Mouse (Mus musculus) ES-Bruce4 (cell line): ENCODE measurements at regions not wholly inside any gene's neighbourhood (a gene's known extent, or its start where the extent isn't known, plus 50 kb on each side); places are given as distances from the start of the nearest gene placed in this dataset.

Source experiments
- CTCF ChIP-seq: IDR thresholded peaks from one replicate; pipeline ENCODE4 v1.8.1; 2011; ENCODE audit warnings: low read depth, low read length
- EP300 ChIP-seq: IDR thresholded peaks from 2 replicates; pipeline ENCODE4 v1.6.1; 2011; ENCODE audit warnings: low read depth, low read length; ENCODE audit not compliant: insufficient read depth

GRCm38 (mm10) chr1:83835965-83836364 is 428.0 kb upstream of the Sphkap start:
- TF ChIP-seq EP300 (no peak), CTCF (no peak)
